In the genomic region with DNA sequence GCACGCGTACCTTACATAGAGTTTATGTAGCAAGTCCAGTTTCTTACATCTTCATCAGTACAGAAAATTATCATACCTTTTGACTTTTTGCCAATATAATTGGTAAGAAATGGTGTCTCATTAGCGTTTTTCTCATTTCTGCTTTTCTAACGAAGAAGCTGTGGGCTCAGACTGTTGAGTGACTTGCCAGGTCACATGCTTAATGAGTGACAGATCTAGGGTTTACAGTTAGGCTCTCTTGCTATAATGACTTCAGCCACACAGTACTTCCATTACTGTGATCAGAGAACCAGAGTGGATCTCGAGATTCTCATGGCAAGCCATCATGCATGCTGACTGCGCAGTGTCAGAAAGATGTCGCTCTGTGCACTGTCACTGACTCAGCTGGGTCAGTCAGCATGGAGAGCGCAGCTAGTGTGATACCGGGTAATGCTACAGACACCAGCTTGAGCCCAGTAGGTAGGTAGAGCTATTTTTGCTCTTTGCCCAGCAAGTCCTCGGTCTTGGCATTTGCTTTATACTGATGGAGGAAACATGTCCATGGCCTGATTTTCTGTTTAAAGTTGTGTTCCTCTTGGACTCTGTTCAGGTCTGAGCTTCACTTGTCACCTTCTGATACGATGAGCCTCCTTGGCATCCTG, we compare ENCODE assay signal across 20 mouse cellular contexts.
DNase-seq lines count a peak whose midpoint lies in the region; ATAC-seq and TF ChIP-seq lines count a peak whose summit lies in the region.
"Had no signal": no experiment of that assay in that cellular context is flagged by ENCODE, and none has a peak within 500 bp of the region (broad histone marks: within the 10 kb centered on the region; RNA-seq: fewer than 3 reads in every experiment).

No protein-coding gene starts in this region.

- peaks cover 55% of the 10 kb centered on the region for H3K27me3 ChIP-seq in hindbrain, embryonic 12.5 days
- H3K27me3 ChIP-seq in hindbrain, embryonic 16.5 days (replicated peaks; ENCODE audit: control insufficient read depth, insufficient read depth, low read length): no peaks in the 10 kb centered on the region
- no peaks in the 10 kb centered on the region for H3K27me3 ChIP-seq in MEL (ENCODE audit: control insufficient read depth in 1 of 2, insufficient read depth in 2 of 2, low read length in 2 of 2)
- H3K27me3 ChIP-seq: heart, embryonic 15.5 days; liver, embryonic 13.5 days had no signal

- H3K79me2 ChIP-seq in MEL (ENCODE audit: control insufficient read depth, insufficient read depth, low read length, poor library complexity): no peaks in the 10 kb centered on the region; the same call in 1 of the 2 replicates

- no peak overlapping the region for H3K27ac ChIP-seq in hindbrain, embryonic 12.5 days
- no peak overlapping the region for H3K27ac ChIP-seq in hindbrain, embryonic 16.5 days (ENCODE audit: low read depth, low read length)
- no peak overlapping the region for H3K27ac ChIP-seq in MEL (ENCODE audit: control insufficient read depth, low read depth, low read length)
- H3K27ac ChIP-seq: heart, embryonic 15.5 days; hindbrain, embryonic 14.5 days; limb, embryonic 10.5 days; liver, embryonic 13.5 days; midbrain, embryonic 12.5 days had no signal

- WGBS in hindbrain, embryonic 12.5 days: 79% methylated on average over 11 of the region's 11 CpGs
- WGBS in hindbrain, embryonic 16.5 days: 73% methylated on average over 11 of the region's 11 CpGs

- TF ChIP-seq RAD21 in MEL (IDR thresholded peaks at IDR 0.05; ENCODE audit: low read depth, low read length): no peak

- H3K4me2 ChIP-seq in hindbrain, embryonic 12.5 days (replicated peaks): no peak overlapping the region
- no peak overlapping the region for H3K4me2 ChIP-seq in hindbrain, embryonic 16.5 days (ENCODE audit: low read length)
- H3K4me2 ChIP-seq: heart, embryonic 15.5 days; hindbrain, embryonic 14.5 days; liver, embryonic 13.5 days; midbrain, embryonic 12.5 days had no signal

- H3K36me3 ChIP-seq in hindbrain, embryonic 12.5 days: no peaks in the 10 kb centered on the region
- no peaks in the 10 kb centered on the region for H3K36me3 ChIP-seq in hindbrain, embryonic 16.5 days (ENCODE audit: control insufficient read depth, insufficient read depth, low read length)
- H3K36me3 ChIP-seq in MEL (ENCODE audit: control insufficient read depth in 1 of 2, insufficient read depth in 2 of 2, low read length in 2 of 2): peaks cover 2 to 42% of the 10 kb centered on the region in 2 experiments; a peak in 3 of 4 replicates
- H3K36me3 ChIP-seq: heart, embryonic 15.5 days; limb, embryonic 10.5 days; liver, embryonic 13.5 days; midbrain, embryonic 12.5 days had no signal

- H3K9me3 ChIP-seq in hindbrain, embryonic 12.5 days (replicated peaks): no peaks in the 10 kb centered on the region
- H3K9me3 ChIP-seq in hindbrain, embryonic 16.5 days (ENCODE audit: control insufficient read depth, low read length): no peaks in the 10 kb centered on the region
- no peaks in the 10 kb centered on the region for H3K9me3 ChIP-seq in MEL (replicated peaks; ENCODE audit: insufficient read depth, low read length)
- H3K9me3 ChIP-seq: heart, embryonic 15.5 days; limb, embryonic 10.5 days; liver, embryonic 13.5 days; midbrain, embryonic 12.5 days had no signal

- no peak for ATAC-seq in hindbrain, embryonic 12.5 days (ENCODE audit: low FRiP score)
- ATAC-seq in hindbrain, embryonic 16.5 days: no peak
- peak; percentile 81 for ATAC-seq in granulocyte monocyte progenitor cell, adult 5-6 weeks (replicated peaks; ENCODE audit: poor library complexity, severe bottlenecking)
- ATAC-seq: forebrain, embryonic 16.5 days had no signal

- TF ChIP-seq CTCF in MEL (IDR thresholded peaks at IDR 0.05 in 2 of 3, conservative IDR thresholded peaks at IDR 0.05 in 1 of 3; ENCODE audit: control insufficient read depth in 1 of 3, insufficient read depth in 1 of 3, low read depth in 2 of 3, low read length in 3 of 3, poor library complexity in 1 of 3, severe bottlenecking in 1 of 3): no peak

- DNase-seq in MEL (ENCODE audit: low read depth, low spot score): no peak
- peak; percentile 70 for DNase-seq in cerebellum, adult 8-10 months
- no peak for DNase-seq in frontal cortex, postnatal 25 days (ENCODE audit: low spot score in 2 of 2)
- DNase-seq in heart, adult 8-10 months (ENCODE audit: low spot score): no peak
- DNase-seq: adrenal gland, postnatal 14 days; heart, adult 18-20 months; kidney, adult 11 months; kidney, postnatal 14 days; liver, embryonic 13.5 days; lung, postnatal 10 days; thymus, postnatal 25 days had no signal

- no peak for TF ChIP-seq EP300 in MEL (IDR thresholded peaks at IDR 0.05; ENCODE audit: low read depth in 1 of 2, low read length in 2 of 2)

- 0 out of 2 replicates have a peak overlapping the region, but pooled peaks have one; percentile 24 for H3K9ac ChIP-seq in hindbrain, embryonic 12.5 days
- no peak overlapping the region for H3K9ac ChIP-seq in hindbrain, embryonic 16.5 days (ENCODE audit: low read depth, low read length)
- H3K9ac ChIP-seq in MEL (ENCODE audit: control insufficient read depth, low read depth, low read length, poor library complexity, severe bottlenecking): no peak overlapping the region
- H3K9ac ChIP-seq: heart, embryonic 15.5 days; hindbrain, embryonic 14.5 days; liver, embryonic 13.5 days; midbrain, embryonic 12.5 days had no signal

- no peak overlapping the region for H3K4me3 ChIP-seq in hindbrain, embryonic 12.5 days
- H3K4me3 ChIP-seq in hindbrain, embryonic 16.5 days (ENCODE audit: low read length): no peak overlapping the region
- no peak overlapping the region for H3K4me3 ChIP-seq in MEL (ENCODE audit: control insufficient read depth in 1 of 2, insufficient read depth in 1 of 2, low read depth in 2 of 2, low read length in 2 of 2)
- H3K4me3 ChIP-seq: erythroblast, embryonic 14.5 days; heart, embryonic 15.5 days; limb, embryonic 10.5 days; liver, embryonic 13.5 days; midbrain, embryonic 12.5 days had no signal

- TF ChIP-seq POLR2A in MEL (IDR thresholded peaks at IDR 0.05; ENCODE audit: control insufficient read depth in 1 of 2, insufficient read depth in 1 of 2, low read depth in 1 of 2, low read length in 2 of 2, poor library complexity in 1 of 2): no peak

- peaks cover 30% of the 10 kb centered on the region for H3K4me1 ChIP-seq in hindbrain, embryonic 12.5 days
- peaks cover 8% of the 10 kb centered on the region for H3K4me1 ChIP-seq in hindbrain, embryonic 16.5 days (ENCODE audit: control insufficient read depth, insufficient read depth, low read depth, low read length)
- H3K4me1 ChIP-seq in MEL (ENCODE audit: control insufficient read depth in 1 of 2, insufficient read depth in 2 of 2, low read length in 2 of 2): peaks cover 27 to 35% of the 10 kb centered on the region in 2 experiments

TF ChIP-seq in MEL, 35 proteins besides CTCF, POLR2A, EP300 and RAD21:
- TF ChIP-seq USF1 (IDR thresholded peaks at IDR 0.05; ENCODE audit: low read depth, low read length) (peak; percentile 46; the same call in 1 of the 2 replicates), CHD1 (IDR thresholded peaks at IDR 0.05; ENCODE audit: low read depth, low read length) (no peak), GATA1 (IDR thresholded peaks at IDR 0.05; ENCODE audit: low read depth, low read length) (no peak), NRF1 (IDR thresholded peaks at IDR 0.05; ENCODE audit: insufficient read depth, low read depth, low read length, poor library complexity, severe bottlenecking) (no peak), JUND (IDR thresholded peaks at IDR 0.05; ENCODE audit: low read depth, low read length) (no peak)
